Mouse (Mus musculus) left cerebral cortex, adult 2 months (tissue): Measurements from ENCODE around the gene Dlgap4. TPM values are rescaled to one million over a fixed set of nuclear protein-coding genes. Genes with fewer than 3 reads are reported as not detected.
A peak's percentile ranks its signal among the peaks of the same experiment; 100 is the strongest.

Experiments used
- DNase-seq, 2 experiments: peaks; one replicate each; pipeline ENCODE4 v3.0.0; 2021 to 2022; ENCODE audit warnings: low spot score in 2 of 2, mixed read lengths in 1 of 2; ENCODE audit errors: extremely low spot score in 1 of 2
- H3K27ac ChIP-seq: fragments of 200-600 bp; 2 replicates; pipeline ENCODE4 v1.8.1; 2022
- H3K4me3 ChIP-seq: fragments of 200-600 bp; 2 replicates; pipeline ENCODE4 v1.8.1; 2022
- CTCF ChIP-seq: fragments of 200-600 bp; IDR thresholded peaks from 2 replicates; pipeline ENCODE4 v1.8.1; 2022; ENCODE audit warnings: antibody characterized with exemption, mild to moderate bottlenecking, moderate library complexity
- intact Hi-C: fragments of 180-260 bp; cut with DNase I; formaldehyde crosslinking; loops from one replicate; pipeline ENCODE4 v1.15.1; 2025
- long read RNA-seq, 2 experiments: library from polyadenylated mRNA; stranded (forward); transcript quantifications; one replicate each; pipeline ENCODE4 v2.0.0; 2021; ENCODE audit warnings: borderline mapping rate in 2 of 2
- total RNA-seq, 2 experiments: library from RNA; stranded (reverse); gene quantifications; 2 replicates each; pipeline ENCODE4 v1.2.3; 2021

Dlgap4 gene
- total RNA-seq: 100 to 1,000 TPM; 248 to 254 TPM
- long read RNA-seq, experiment 1, full-length matches to known transcripts: 130 of 341 reads
- long read RNA-seq, experiment 1, partial matches to known transcripts: 66 of 341 reads
- long read RNA-seq, experiment 1, other reads (novel, unspliced or antisense): 145 of 341 reads
- long read RNA-seq, experiment 2, full-length matches to known transcripts: 140 of 334 reads
- long read RNA-seq, experiment 2, partial matches to known transcripts: 29 of 334 reads
- long read RNA-seq, experiment 2, other reads (novel, unspliced or antisense): 165 of 334 reads

DNA sequence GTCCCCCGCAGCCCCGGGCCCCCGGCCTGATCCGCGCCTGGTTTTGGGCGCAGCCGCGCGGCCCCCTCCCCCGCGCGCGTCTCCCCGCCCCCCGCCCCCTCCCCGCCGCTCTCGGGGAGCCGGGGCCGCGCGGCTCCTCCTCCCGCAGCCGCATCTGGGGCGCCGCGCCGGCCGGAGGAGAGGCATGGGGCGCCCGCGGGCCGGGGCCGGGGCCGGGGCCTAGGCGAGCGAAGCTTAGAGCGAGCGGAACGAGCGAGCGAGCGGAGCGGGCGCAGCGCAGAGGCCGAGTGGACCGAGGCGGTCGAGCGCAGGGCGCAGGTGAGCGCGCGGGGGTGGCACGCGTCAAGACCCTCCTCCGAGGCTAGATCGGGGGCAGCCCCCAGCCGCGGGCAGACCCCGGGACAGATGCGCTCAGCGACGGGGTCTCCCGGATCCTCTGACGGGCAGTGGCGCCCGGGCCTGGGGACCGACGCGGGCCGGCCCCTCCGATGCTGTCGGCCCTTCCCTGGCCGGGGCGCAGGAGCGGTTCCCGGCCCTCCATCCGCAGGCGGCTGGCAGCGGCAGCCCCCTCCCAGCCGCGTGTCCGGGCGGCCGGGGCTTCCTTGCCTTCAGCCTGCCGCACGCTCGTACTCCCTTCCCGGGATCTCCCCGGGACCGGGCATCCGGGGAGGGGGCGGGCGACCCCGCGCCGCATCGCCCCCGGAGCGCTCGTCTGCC, at the start of gene Dlgap4:
Gene Dlgap4 (plus strand): TSS at position 165 of the 717 bp plus-strand sequence.
- no peak for TF ChIP-seq CTCF
- peak; percentile 59 for DNase-seq
- Histone ChIP-seq H3K27ac (peak within 1 kb of the TSS; percentile 97), H3K4me3 (peak within 1 kb of the TSS; percentile 93)
- intact Hi-C loops: loop anchor here (1.0 to 2.0 kb wide), 4 partner anchors 32 to 92 kb away; no protein-coding TSS in a partner anchor

DNA sequence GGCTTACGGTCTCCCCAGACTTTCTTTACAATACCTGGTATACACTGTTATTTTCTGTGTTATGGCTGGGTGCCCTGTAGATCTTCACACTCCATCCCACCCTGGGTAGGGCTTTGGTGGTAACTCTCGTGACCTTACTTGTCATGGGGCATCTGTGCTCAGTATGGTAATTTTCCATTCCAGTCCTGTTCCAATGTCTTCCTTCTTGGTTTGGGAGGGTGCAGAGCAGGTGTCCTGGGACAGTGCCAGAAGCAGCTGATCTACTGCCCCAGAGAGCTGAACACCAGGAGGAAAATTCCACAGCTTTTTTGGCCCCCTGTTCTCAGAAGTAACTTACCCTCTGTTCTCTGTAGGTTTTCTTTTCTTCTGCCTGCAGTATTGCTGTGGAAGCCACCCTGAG, 47.0 kb upstream of the Dlgap4 start:
- no peak for TF ChIP-seq CTCF
- intact Hi-C loops: no loop called here
- DNase-seq: no peak
- Histone ChIP-seq H3K4me3 (no peak overlapping the region), H3K27ac (peak overlapping the region; percentile 40; the same call in 1 of the 2 replicates)

DNA sequence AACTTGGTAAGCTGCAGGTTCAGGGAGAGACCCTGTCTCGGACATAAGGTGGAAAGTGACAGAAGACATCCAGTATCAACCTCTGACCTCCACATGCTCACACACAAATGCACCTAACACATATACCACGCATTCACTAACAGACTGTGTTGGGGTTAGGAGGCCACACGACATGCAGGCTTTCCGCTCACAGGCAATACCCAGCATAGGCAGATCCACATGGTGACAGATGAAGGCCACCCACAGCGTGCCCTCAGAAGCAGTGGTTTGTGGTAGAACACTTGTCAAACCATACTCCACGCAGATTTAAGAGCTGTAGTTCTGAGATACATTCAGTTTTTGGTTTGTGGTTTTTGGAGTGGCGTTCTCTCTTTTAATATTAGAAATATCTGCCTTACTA, 44.9 kb upstream of the Dlgap4 start:
- no peak for TF ChIP-seq CTCF
- no peak for DNase-seq
- intact Hi-C loops: no loop called here

DNA sequence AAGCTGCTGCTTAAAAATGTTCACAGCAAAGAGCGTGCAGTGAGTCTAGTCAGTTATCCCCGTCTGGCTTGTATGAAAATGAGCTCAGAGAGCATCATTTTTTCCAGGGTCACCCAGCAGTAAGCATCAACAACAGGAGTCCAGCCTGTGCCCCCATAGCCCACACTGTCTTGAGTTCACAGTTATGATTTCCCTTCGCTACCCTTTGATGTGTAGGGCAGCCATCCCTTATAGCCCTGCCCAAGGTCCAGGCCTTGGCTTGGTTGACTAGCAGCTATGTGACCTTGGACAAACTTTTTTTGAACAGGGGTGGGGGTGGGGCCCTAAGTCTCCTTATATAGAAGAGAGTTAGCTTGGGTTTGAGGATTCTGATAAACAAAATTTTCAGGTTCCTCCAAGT, 44.2 kb upstream of the Dlgap4 start:
- intact Hi-C loops: no loop called here
- H3K4me3 ChIP-seq: no peak overlapping the region
- H3K27ac ChIP-seq: no peak overlapping the region
- no peak for DNase-seq
- TF ChIP-seq CTCF: no peak

More for the DNA sequence above, 44.9 kb upstream of the Dlgap4 start:
- no peak overlapping the region for H3K4me3 ChIP-seq
- no peak overlapping the region for H3K27ac ChIP-seq

DNA sequence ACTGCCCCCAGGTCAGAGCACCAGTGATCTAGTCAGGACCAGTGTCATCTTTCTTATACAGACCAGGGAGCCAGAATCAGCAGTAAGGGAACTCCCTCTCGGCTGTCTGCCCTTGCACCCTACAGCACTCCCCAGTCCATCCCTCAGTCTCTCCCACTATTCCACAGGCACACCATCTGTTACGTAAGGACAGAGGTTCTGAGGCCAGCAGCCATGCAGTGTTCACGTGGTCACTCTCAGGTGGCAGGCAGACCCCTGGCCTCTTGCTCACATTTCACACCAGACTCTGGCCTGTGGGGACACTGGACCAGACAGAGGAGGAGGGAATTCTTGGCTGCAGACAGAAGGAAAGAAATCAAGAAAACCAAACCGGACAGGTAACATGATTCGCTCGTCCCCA, 42.0 kb upstream of the Dlgap4 start:
- intact Hi-C loops: no loop called here
- no peak overlapping the region for H3K4me3 ChIP-seq
- no peak for DNase-seq
- H3K27ac ChIP-seq: no peak overlapping the region
- TF ChIP-seq CTCF: no peak

DNA sequence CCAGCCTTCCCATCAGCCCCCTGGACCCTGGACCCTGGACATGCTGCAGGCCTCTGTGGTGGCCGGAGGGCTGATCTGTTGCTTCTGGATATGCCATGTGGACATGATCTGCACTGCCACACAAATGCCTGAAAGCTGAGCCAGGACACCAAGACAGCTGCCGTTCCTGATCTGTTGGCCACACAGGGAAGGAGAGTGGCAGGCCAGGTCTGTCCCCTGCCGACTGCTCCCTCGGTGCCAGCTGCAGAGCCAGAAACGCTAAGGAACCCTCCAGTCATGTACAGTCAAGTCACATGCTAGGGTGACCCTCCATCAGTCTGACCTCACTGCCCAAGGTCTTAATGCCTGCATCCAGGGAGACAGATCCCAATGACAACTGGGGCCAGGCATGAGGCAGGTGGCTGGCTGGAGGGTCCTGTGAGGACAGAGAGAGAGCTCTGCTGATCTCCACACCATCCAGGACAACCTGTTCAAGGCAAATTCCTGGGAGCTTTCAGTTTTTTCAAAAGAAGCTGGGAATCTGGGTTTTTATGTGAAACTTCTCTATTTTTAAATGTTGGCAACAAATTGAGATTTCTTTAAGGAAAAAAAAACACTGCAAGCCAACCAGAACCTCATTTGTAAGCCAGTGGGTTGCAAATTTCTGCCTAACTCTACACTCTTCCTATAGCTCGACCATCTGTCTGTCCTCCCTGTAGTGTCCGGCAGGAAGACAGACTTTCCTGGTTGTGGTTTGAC, 36.5 kb upstream of the Dlgap4 start:
- intact Hi-C loops: no loop called here
- Histone ChIP-seq H3K4me3 (no peak overlapping the region), H3K27ac (peak overlapping the region; percentile 51; the same call in 1 of the 2 replicates)
- no peak for TF ChIP-seq CTCF
- DNase-seq: no peak

DNA sequence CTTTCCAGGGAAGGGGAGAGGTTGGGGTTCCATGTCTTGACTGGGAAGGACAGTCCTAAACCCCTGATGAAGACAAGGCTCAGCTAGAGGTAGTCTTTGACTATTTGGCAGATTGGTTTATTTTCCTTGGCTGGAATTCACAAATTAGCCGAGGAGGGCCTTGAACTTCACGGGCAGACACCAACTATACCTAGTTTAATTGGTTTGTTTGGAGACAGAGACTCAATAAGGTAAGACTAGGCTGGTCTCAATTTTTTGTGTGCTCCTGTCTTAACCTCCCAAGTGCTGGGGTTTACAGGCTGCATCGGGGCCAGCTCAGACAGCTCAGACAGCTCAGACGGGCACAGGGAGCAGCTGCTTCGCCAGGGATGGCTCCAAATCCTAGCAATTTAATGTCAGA, 33.0 kb upstream of the Dlgap4 start:
- TF ChIP-seq CTCF: no peak
- Histone ChIP-seq H3K4me3 (no peak overlapping the region), H3K27ac (peak overlapping the region; percentile 45)
- no peak for DNase-seq
- intact Hi-C loops: no loop called here

DNA sequence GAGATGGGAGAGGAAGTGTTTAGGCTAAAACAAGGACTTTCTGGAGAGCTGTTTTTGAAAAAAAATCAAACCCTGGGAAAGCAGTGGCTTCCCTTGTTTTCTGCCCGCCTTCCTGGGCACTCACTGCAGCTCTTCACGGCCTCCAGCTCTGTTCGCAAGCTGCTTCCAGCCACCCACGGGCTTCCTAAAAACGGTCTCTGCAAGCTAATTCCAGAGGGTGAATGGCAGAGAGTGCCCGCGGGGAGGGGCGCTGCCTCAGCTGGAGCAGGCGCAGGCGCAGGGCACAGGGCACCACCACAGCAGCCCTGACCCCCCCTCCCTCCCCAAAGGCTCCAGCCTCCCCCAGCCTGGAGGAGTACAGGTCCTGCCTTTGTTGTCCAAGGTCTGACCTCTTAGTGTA, 32.3 kb upstream of the Dlgap4 start:
- peak; percentile 83 to 87 for DNase-seq
- TF ChIP-seq CTCF: no peak; the same call in none of the 2 replicates
- peak overlapping the region; percentile 45 for H3K27ac ChIP-seq
- intact Hi-C loops: loop anchor here (1.0 kb wide), 1 partner anchor 32 kb away; the partner anchor contains the start of gene Dlgap4
- no peak overlapping the region for H3K4me3 ChIP-seq

DNA sequence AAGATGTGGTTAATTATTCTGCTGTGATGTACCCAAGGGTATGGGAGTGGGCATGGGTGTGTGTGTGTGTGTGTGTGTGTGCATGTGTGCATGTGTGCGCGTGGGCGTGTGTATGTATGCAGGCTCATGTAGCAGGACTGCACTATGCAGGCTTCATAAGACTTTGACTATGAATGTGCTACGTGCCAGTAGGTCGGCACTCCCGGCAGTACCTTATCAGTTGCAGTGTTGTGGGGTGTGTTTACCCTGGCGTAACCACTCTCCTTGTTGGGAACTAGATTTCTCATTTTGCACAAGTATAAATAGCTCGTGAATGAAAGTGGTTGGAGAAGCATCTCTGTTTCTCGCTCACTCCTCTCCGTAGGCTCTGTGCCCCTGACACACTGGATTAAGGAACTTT, 30.6 kb upstream of the Dlgap4 start:
- intact Hi-C loops: no loop called here
- TF ChIP-seq CTCF: no peak
- no peak for DNase-seq
- Histone ChIP-seq H3K27ac (0 out of 2 replicates have a peak overlapping the region, but pooled peaks have one; percentile 26), H3K4me3 (no peak overlapping the region)

DNA sequence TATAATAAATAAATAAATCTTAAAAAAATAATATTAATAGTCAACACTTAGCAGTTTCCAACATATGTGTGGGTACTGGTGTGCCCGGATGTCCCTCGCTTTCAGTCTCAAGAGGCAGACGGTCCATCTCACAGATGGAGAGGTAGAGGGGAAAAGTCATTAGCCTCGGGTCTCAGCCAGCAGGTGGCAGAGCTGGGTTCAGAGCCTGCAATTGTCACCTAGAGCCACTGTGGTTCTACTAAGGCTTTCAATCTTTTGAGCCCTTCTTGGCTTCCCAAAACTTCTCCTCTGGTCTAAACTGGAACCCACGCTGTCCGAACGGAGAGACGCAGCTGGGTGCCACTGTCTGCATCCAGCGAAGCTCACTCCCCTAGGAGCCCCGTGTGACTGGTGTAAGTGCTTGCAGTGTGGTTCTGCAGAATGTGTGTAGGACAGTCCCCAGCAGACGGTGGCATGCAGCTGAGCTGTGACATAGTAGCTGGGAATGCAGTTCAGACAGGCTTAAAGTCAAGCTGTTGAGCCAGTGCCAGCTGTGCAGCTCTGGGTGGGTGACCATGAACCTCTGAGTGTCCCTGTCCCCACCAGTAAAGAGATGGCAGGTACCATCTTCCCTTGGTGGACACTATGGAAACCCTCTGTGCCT, 29.2 kb upstream of the Dlgap4 start:
- Histone ChIP-seq H3K4me3 (no peak overlapping the region), H3K27ac (peak overlapping the region; percentile 54; the same call in 1 of the 2 replicates)
- peak; percentile 65 for TF ChIP-seq CTCF
- DNase-seq: peak in 1 of 2 experiments; percentile 49
- intact Hi-C loops: loop anchor here (1.0 kb wide), 1 partner anchor 121 kb away; no protein-coding TSS in a partner anchor

DNA sequence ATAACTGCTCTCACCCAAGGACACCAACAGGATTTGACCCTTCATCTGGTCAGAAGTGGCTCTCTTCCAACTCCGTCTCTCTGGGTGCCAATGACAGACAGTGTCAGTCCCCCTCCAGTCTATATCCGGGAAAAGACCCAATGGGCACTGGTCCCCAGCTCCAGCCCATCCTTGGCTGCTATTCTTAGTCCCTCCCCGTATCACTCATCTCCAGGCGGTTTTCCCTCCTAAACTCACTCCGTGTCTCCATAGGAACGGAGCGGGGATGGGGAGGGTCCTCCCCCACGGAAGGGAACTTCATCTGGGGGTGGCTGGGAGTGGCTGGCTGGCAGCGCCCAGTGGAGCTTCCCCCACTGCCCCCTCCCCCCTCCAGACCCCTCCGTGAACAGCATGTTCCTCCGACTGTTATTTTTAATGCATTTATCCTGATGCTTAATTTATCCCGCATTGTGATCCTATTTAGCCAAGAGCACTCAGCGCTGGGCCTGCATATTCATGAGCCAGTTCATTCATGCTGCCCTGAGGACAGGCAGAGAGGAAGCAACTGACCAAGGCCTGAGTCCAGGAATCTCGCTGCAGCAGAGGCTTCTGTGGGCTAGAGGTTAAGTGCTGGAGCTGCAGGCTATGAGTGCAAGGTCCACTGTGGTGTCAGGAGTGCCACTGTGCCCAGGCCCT, 28.6 kb upstream of the Dlgap4 start:
- no peak for TF ChIP-seq CTCF
- intact Hi-C loops: loop anchor here (1.0 kb wide), 1 partner anchor 120 kb away; no protein-coding TSS in a partner anchor
- DNase-seq: peak; percentile 47 to 63
- no peak overlapping the region for H3K4me3 ChIP-seq
- H3K27ac ChIP-seq: peak overlapping the region; percentile 54
